Mouse (Mus musculus): Measurements from ENCODE around the gene Vasn.

DNA sequence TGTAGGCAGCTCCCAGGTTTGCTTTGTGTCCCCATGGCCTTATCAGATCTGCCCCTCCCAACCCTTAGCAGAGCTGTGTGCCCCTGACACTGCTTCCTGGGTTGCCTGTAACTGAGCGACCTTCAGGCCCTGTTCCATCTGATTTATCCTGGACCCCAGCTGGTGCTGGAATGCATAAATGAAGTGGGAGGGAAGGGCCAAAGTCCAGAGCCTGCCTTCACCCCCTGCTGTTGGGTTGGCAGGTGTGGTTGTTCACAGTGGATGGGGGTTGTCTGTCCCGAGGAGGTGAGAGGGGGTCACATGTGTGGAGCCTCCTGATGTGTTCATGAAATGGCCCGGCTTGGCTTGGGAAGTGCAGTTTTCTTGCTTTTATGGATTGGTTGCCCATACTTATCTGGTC is 37.6 kb upstream of the Vasn start:
- TF ChIP-seq POLR2A (IDR thresholded peaks at IDR 0.05; ENCODE audit: low read depth, low read length), result no peak
- TF ChIP-seq CTCF (IDR thresholded peaks at IDR 0.05; ENCODE audit: borderline replicate concordance, insufficient read depth, low read length), result no peak
